Mouse (Mus musculus) liver, embryonic 11.5 days (tissue): Measurements from ENCODE around the gene Ndp. TPM values are rescaled to one million over a fixed set of nuclear protein-coding genes. Genes with fewer than 3 reads are reported as not detected.

ENCODE experiments used
- ATAC-seq: fragments of 200-750 bp; cut with Nextera tagmentation; replicated peaks from 2 replicates; pipeline ENCODE4 v1.8.0; 2017; ENCODE audit warnings: moderate number of reproducible peaks, mild to moderate bottlenecking, moderate TSS enrichment, moderate library complexity; ENCODE audit not compliant: low FRiP score
- DNase-seq: peaks from one replicate; pipeline ENCODE4 v3.0.0-alpha.2; 2017; ENCODE audit warnings: low spot score
- H3K27ac ChIP-seq: fragments of 300-500 bp; sonication (generic); 2 replicates; pipeline ENCODE4 v1.5.1; 2014; ENCODE audit warnings: mild to moderate bottlenecking, low read depth, low read length, control low read depth
- H3K27me3 ChIP-seq: fragments of 300-500 bp; sonication (generic); replicated peaks from 2 replicates; pipeline ENCODE4 v1.6.1; 2014; ENCODE audit warnings: low read length, mixed read lengths; ENCODE audit not compliant: control insufficient read depth, insufficient read depth
- H3K36me3 ChIP-seq: fragments of 300-500 bp; sonication (generic); 2 replicates; pipeline ENCODE4 v1.6.1; 2014; ENCODE audit warnings: mild to moderate bottlenecking, low read length, moderate library complexity, mixed read lengths; ENCODE audit not compliant: control insufficient read depth, insufficient read depth
- H3K4me1 ChIP-seq: fragments of 300-500 bp; sonication (generic); replicated peaks from 2 replicates; pipeline ENCODE4 v1.6.1; 2014; ENCODE audit warnings: low read length, mixed read lengths; ENCODE audit not compliant: control insufficient read depth, insufficient read depth
- H3K4me2 ChIP-seq: fragments of 300-500 bp; sonication (generic); 2 replicates; pipeline ENCODE4 v1.6.1; 2014; ENCODE audit warnings: mild to moderate bottlenecking, control low read depth, moderate library complexity
- H3K4me3 ChIP-seq: fragments of 300-500 bp; sonication (generic); 2 replicates; pipeline ENCODE4 v1.5.1; 2014; ENCODE audit warnings: low read depth, low read length, control low read depth
- H3K9ac ChIP-seq: fragments of 300-500 bp; sonication (generic); 2 replicates; pipeline ENCODE4 v1.6.1; 2014; ENCODE audit warnings: low read depth, low read length, control low read depth
- H3K9me3 ChIP-seq: fragments of 300-500 bp; sonication (generic); 2 replicates; pipeline ENCODE4 v1.6.1; 2016; ENCODE audit warnings: low read length, inconsistent platforms, mixed read lengths; ENCODE audit not compliant: control insufficient read depth
- WGBS: fragments of 180-500 bp; shearing (Covaris S2); extraction: QIAGEN DNeasy Blood & Tissue Kit; methylation state at CpG from one replicate; pipeline ENCODE4 v1.1.7; 2014; 5-methylcytosine and 5-hydroxymethylcytosine counted together
- polyA plus RNA-seq: library from polyadenylated mRNA; unstranded; fragments of >200 nt; fragmentation: Nextera tagmentation; extraction: Ambion mirVana; gene quantifications from 2 replicates; pipeline ENCODE4 v1.2.1, GENCODE M21; 2014

Gene Ndp
- polyA plus RNA-seq, result 0.08 and 0.09 TPM in 2 replicates

DNA sequence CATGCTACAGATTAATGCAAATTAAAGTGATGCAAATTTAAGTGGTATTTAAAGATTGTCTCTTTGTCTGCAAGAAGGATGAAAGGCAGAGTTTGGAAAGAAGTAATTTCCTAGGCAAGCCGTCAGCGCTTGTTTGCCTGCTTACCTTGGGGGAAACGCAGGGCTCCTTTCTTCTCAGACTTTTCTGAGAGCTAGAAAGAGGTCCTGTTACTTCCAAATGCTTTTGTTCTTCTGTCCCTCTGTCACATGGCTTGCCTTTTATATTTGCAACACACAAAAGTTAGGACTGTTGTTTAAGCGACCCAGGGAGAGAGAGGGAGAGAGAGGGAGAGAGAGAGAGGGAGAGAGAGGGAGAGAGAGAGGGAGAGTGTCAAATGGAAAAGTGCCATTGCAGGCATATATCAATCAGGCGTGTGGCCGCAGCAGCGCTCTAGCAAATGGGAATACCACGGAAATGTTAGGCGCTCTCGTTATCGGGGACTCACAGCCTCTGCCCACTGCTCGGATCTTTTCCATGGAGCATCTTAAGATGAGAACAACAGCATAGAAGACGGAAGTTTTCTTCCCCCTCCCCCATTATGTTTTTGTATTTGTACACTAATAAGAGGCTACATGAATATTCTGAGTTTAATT, at the start of gene Ndp:
Ndp (minus strand) TSS at position 534 of the 633 bp plus-strand sequence.
- Histone ChIP-seq H3K4me2 (no peak within 1 kb of the TSS; the same call in 1 of the 2 replicates), H3K4me1 (no peaks in the 10 kb centered on the region), H3K4me3 (no peak within 1 kb of the TSS), H3K9me3 (no peaks in the 10 kb centered on the region), H3K27ac (no peak within 1 kb of the TSS), H3K27me3 (peaks cover 2% of the 10 kb centered on the region; the same call in 1 of the 2 replicates), H3K9ac (no peak within 1 kb of the TSS), H3K36me3 (no peaks in the 10 kb centered on the region)
- DNase-seq, result no peak
- ATAC-seq, result no peak
- 17% methylated on average over 13 of the region's 13 CpGs for WGBS

DNA sequence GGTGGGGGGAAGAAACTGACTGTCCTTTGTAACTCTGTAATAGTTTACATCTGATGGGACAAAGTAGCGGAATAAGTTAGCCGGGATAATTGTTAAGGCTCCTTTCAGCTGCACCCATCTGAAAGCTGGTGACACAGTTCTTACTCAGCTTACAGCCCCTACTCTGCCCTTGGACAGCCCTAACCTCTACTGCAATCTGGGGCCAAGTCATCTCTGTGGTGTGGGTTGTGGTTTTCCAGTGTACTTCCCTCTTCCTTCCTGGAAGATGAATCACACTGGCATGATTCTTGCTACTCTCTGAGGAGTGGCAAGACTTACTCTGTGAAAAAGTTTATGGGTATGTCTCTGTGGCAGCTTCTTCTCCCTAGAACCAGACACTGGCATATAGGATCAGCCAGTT, 43.2 kb upstream of the Ndp start:
- Histone ChIP-seq H3K27me3 (no peaks in the 10 kb centered on the region), H3K27ac (no peak overlapping the region), H3K4me2 (no peak overlapping the region), H3K9me3 (no peaks in the 10 kb centered on the region), H3K4me3 (no peak overlapping the region), H3K4me1 (no peaks in the 10 kb centered on the region), H3K36me3 (no peaks in the 10 kb centered on the region), H3K9ac (no peak overlapping the region)
- no peak for DNase-seq
- 74% methylated on average over 2 of the region's 2 CpGs for WGBS
- ATAC-seq, result no peak

DNA sequence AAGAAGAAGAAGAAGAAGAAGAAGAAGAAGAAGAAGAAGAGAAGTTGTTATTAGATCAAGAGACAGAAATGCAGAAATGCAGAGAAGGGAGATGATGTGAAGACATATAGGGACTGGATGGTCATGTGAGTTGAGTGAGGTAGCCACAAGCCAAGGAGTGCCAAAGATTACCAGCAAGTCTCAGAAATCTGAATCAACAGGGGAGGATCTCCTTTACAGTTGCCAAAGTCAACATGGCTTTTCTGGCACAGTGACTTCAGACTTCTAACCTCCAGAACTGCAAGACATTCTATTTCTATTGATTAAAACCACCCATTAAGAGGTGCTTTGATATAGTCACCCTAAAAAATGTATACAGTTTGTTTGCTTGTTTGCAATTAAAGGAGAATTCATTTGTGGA, 6.4 kb upstream of the Ndp start:
- Histone ChIP-seq H3K27ac (no peak overlapping the region), H3K9me3 (no peaks in the 10 kb centered on the region), H3K4me1 (no peaks in the 10 kb centered on the region), H3K27me3 (no peaks in the 10 kb centered on the region), H3K4me3 (no peak overlapping the region), H3K9ac (no peak overlapping the region), H3K36me3 (no peaks in the 10 kb centered on the region), H3K4me2 (no peak overlapping the region)
- ATAC-seq (no peak), DNase-seq (no peak)

DNA sequence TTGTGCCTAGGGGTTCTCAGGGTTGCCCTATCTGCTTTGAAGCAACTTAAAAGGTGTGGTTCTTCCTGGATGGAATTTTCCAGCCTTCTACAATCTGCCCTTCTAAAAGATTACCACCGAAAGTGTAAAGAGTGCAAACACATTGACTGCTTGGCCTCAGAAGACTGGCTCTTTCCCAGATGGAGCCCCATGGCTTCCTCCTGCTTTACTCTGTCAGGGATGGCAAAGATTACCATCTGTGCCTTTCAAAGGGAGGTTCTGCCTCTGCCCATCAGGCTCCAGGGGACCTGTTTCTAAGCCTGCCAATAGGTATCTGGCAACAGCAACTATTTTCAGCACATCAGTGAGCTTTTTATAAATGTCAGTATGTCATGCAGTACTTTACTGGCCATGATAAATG, 1.5 kb upstream of the Ndp start:
- ATAC-seq, result no peak

DNA sequence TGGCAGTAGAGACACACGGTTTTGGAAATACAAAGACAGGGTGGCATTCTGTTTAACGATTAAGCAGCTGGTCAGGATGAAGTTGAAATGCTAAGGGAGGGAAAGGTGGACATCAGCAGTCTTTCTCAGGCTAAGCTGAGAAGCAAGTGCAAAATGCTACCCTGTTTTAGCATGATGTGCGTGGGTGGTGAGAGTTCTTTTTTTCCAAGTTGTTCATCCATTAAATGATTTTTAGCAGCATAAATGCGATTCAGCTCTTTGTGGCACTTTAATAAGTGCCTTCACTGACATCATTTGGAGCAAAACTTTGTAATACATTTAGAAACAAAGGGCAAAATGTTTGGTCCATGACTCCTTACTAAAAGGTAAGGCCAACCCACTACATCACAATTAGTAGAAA, 337 bp upstream of the Ndp start:
- H3K36me3 ChIP-seq, result no peaks in the 10 kb centered on the region
- no peak overlapping the region for H3K9ac ChIP-seq
- DNase-seq (no peak), ATAC-seq (no peak)
- H3K27me3 ChIP-seq, result peaks cover 2% of the 10 kb centered on the region; the same call in 1 of the 2 replicates
- no peak overlapping the region for H3K4me3 ChIP-seq
- H3K9me3 ChIP-seq, result no peaks in the 10 kb centered on the region
- H3K4me2 ChIP-seq, result no peak overlapping the region
- 44% methylated on average over 4 of the region's 4 CpGs for WGBS
- H3K4me1 ChIP-seq, result no peaks in the 10 kb centered on the region
- H3K27ac ChIP-seq, result no peak overlapping the region

More for the DNA sequence above, 1.5 kb upstream of the Ndp start:
- H3K9me3 ChIP-seq, result no peaks in the 10 kb centered on the region
- no peak overlapping the region for H3K9ac ChIP-seq
- H3K4me3 ChIP-seq, result no peak overlapping the region
- 65% methylated on average over 1 of the region's 1 CpGs for WGBS
- no peak overlapping the region for H3K27ac ChIP-seq
- peaks cover 2% of the 10 kb centered on the region; the same call in 1 of the 2 replicates for H3K27me3 ChIP-seq
- H3K36me3 ChIP-seq, result no peaks in the 10 kb centered on the region
- H3K4me2 ChIP-seq, result no peak overlapping the region
- DNase-seq, result no peak
- H3K4me1 ChIP-seq, result no peaks in the 10 kb centered on the region

DNA sequence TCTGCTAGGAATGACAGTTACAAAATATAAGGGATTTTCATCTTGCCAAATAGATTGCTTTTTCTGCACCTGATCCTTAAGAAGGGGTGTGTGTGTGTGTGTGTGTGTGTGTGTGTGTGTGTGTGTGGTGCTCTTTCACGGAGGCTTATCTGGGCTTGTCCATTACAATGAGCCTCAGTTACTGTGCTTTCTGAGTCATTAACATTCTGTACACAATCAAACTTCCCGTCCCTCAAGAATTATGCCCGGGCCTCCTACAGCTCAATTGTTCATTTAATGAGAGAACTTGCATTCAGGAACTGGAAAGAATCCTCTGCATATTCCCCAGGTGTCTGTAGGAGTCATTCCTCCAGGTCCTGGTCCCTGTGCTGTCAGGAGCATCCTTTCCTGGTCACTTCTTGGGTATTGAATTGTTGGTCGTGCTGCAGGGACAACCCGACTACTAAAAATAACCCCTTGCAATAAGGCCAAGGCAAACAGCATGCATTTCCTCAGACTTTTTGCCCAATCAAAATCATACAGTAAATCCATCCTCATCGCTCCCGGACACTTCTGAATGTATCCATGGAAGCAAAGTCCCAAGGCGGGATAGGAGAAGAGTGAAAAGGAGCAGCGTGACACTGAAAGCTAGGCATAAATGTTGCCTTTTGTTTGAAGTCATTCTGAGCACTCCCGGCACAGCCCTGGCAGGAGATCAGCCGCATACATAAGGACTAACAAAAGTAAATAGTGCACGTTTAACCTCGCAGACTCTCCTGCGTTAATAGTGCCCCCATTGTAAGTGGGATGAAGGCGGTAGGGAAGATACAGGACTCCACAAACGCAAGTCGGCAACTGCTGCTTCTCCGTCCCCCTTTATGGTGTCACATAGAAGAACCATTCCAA, 1.1 kb downstream of the Ndp start:
- Histone ChIP-seq H3K27ac (no peak overlapping the region), H3K4me2 (no peak overlapping the region; the same call in 1 of the 2 replicates), H3K4me3 (no peak overlapping the region), H3K9ac (no peak overlapping the region), H3K36me3 (no peaks in the 10 kb centered on the region), H3K27me3 (peaks cover 2% of the 10 kb centered on the region; the same call in 1 of the 2 replicates), H3K4me1 (no peaks in the 10 kb centered on the region), H3K9me3 (no peaks in the 10 kb centered on the region)
- DNase-seq (no peak), ATAC-seq (no peak)
- WGBS, result 28% methylated on average over 18 of the region's 18 CpGs

DNA sequence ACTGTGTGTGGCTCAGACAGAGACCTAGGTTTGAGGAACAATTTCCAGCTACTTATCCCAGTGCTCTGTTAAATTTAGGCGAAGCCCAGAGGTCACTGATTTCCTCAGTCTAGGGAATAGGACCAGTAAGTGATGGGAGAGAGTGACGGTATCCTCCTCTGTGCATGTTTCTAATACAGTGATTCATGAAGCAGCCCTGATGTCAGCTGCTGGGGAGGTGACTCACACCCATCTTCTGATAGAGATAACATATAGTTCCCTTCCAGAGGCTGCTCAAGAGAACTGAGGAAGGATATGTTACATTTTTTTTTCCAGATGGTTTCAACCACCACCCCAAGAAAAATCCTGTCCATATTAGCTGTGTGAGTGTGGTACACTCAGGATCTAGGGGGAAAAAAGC, 2.9 kb downstream of the Ndp start:
- DNase-seq (no peak), ATAC-seq (no peak)
- Histone ChIP-seq H3K4me2 (no peak overlapping the region), H3K9ac (no peak overlapping the region), H3K4me1 (no peaks in the 10 kb centered on the region), H3K36me3 (no peaks in the 10 kb centered on the region), H3K27ac (no peak overlapping the region), H3K27me3 (peaks cover 2% of the 10 kb centered on the region; the same call in 1 of the 2 replicates), H3K9me3 (no peaks in the 10 kb centered on the region), H3K4me3 (no peak overlapping the region)
- WGBS, result 62% methylated on average over 2 of the region's 2 CpGs

DNA sequence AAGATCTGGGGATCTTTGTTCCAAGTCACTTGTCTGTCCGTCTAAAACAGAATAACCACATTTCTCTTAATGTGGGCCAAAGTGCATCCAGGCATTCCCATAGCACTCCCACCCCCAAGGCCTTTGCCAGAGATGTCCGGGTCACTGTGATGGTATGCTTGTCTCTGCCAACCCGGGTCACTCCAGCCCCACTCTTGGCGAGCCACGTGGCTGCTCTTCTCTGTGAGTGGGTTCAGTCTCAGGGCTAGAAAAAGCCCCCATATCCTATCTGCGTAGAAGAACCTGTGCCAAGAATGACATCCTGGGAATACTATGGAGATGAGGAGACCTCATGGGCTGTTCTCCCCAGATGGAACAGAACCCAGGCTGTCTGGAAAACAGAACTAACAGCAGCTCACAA, 4.0 kb downstream of the Ndp start:
- Histone ChIP-seq H3K27ac (no peak overlapping the region), H3K27me3 (peaks cover 2% of the 10 kb centered on the region; the same call in 1 of the 2 replicates), H3K4me1 (no peaks in the 10 kb centered on the region), H3K9me3 (no peaks in the 10 kb centered on the region), H3K4me3 (no peak overlapping the region), H3K36me3 (no peaks in the 10 kb centered on the region), H3K9ac (no peak overlapping the region), H3K4me2 (no peak overlapping the region)
- DNase-seq, result no peak
- no peak for ATAC-seq
- WGBS, result 79% methylated on average over 6 of the region's 6 CpGs
